Mouse (Mus musculus) forebrain, embryonic 12.5 days (tissue): Measurements from ENCODE around the gene B3gnt2. TPM values are rescaled to one million over a fixed set of nuclear protein-coding genes. Genes with fewer than 3 reads are reported as not detected.

Source experiments
- ATAC-seq: fragments of 200-750 bp; cut with Nextera tagmentation; 2 replicates; pipeline ENCODE4 v1.8.0; 2017; ENCODE audit warnings: moderate TSS enrichment; ENCODE audit not compliant: low FRiP score
- H3K27ac ChIP-seq: fragments of 300-500 bp; sonication (generic); 2 replicates; pipeline ENCODE4 v1.5.1; 2016; ENCODE audit warnings: mild to moderate bottlenecking
- H3K27me3 ChIP-seq: fragments of 300-500 bp; sonication (generic); 2 replicates; pipeline ENCODE4 v1.6.1; 2016; ENCODE audit warnings: mild to moderate bottlenecking
- H3K36me3 ChIP-seq: fragments of 300-500 bp; sonication (generic); replicated peaks from 2 replicates; pipeline ENCODE4 v1.6.1; 2016; ENCODE audit warnings: mild to moderate bottlenecking
- H3K4me1 ChIP-seq: fragments of 300-500 bp; sonication (generic); 2 replicates; pipeline ENCODE4 v1.6.1; 2016
- H3K4me2 ChIP-seq: fragments of 300-500 bp; sonication (generic); 2 replicates; pipeline ENCODE4 v1.6.1; 2016; ENCODE audit warnings: mild to moderate bottlenecking, moderate library complexity
- H3K4me3 ChIP-seq: fragments of 300-500 bp; sonication (generic); replicated peaks from 2 replicates; pipeline ENCODE4 v1.5.1; 2016; ENCODE audit warnings: mild to moderate bottlenecking
- H3K9ac ChIP-seq: fragments of 300-500 bp; sonication (generic); 2 replicates; pipeline ENCODE4 v1.6.1; 2016; ENCODE audit warnings: mild to moderate bottlenecking
- H3K9me3 ChIP-seq: fragments of 300-500 bp; sonication (generic); 2 replicates; pipeline ENCODE4 v1.6.1; 2016
- WGBS: fragments of 180-500 bp; shearing (Covaris S2); methylation state at CpG from one replicate; pipeline ENCODE4 v1.1.7; 2016; 5-methylcytosine and 5-hydroxymethylcytosine counted together
- polyA plus RNA-seq: library from polyadenylated mRNA; unstranded; fragments of >200 nt; fragmentation: Nextera tagmentation; extraction: Ambion mirVana; gene quantifications from 2 replicates; pipeline ENCODE4 v1.2.1, GENCODE M21; 2016

The B3gnt2 gene
- polyA plus RNA-seq, 1 experiment from 2014 or later = 3.5 TPM

DNA sequence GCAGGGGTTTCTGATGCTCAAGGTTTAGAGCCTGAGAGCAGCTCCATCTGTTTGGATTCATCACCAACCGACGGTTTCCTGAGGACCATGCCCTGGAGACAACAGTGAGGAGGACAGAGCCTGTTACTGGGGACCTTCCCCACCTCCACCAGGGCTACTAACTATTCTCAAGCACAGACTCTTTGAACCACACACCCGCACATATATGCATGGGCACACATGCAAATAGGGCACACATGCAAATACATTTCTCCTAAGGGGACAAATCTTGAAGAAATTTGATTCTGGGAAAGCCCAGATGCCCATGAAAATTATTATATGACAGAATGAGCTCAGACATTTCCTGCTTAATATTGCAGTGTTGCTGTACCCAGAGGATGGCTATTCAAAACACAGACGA is 95.3 kb downstream of the B3gnt2 start:
- H3K9ac ChIP-seq = no peak overlapping the region
- no peak for ATAC-seq
- H3K36me3 ChIP-seq = no peaks in the 10 kb centered on the region
- H3K4me2 ChIP-seq = no peak overlapping the region
- no peaks in the 10 kb centered on the region for H3K4me1 ChIP-seq
- H3K9me3 ChIP-seq = no peaks in the 10 kb centered on the region
- no peak overlapping the region for H3K27ac ChIP-seq
- 86% methylated on average over 4 of the region's 4 CpGs for WGBS
- H3K4me3 ChIP-seq = no peak overlapping the region
- H3K27me3 ChIP-seq = no peaks in the 10 kb centered on the region

DNA sequence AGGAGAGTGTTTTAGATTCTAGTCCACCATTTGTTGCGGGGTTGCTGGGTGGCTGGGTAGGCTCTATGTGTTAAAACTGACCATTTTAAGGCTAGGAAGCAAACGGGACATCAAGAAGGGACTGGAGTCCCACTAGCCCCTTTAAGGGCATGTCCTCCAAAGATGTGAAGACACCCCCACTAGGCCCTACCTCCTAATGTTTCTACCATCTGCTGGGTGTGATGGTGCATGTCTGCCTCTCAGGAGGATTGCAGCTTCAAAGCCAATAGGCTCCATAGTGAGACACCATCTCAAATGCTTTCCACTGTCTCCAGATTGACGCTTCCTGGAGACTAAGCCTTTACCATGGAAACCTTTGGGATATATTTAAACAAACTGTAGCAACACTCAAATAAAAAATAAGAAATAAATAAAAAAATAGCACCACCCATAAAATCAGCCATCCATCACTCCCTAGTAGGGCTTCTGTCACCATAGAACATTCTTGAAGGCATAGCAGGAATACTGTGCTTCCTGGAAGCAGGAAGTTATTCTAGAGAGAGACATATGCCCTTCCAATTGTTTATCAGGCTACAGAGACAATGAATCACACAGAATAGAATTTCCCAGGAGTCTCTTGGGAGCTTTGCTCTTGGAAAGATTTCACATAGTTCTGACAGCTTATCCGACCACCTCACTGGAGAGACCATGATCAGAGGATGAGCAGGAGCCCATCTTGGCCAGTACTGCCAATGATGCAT is 97.0 kb downstream of the B3gnt2 start:
- H3K4me3 ChIP-seq = no peak overlapping the region
- H3K27ac ChIP-seq = no peak overlapping the region
- H3K9me3 ChIP-seq = no peaks in the 10 kb centered on the region
- no peaks in the 10 kb centered on the region for H3K36me3 ChIP-seq
- H3K4me2 ChIP-seq = no peak overlapping the region
- no peaks in the 10 kb centered on the region for H3K4me1 ChIP-seq
- H3K9ac ChIP-seq = no peak overlapping the region
- 91% methylated on average over 4 of the region's 4 CpGs for WGBS
- H3K27me3 ChIP-seq = no peaks in the 10 kb centered on the region
- no peak for ATAC-seq

DNA sequence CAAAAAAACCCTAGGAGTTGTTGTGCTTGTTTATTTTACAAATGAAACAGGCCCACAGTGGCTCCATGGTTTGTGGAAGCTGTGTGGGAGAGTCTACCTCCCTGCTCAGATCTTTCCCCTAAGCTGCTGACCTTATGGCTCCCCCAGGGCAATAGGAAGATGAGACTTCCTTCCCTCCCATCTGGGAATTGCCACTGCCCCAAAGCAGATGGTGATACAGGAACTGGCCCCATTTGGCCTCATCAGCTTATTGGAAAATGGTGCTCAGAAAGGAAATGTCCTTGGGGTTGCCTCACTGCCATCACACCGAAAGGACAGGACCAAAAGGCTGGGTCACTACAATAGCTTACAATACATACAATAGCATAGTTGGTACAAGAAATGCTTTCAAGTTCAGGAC is 97.7 kb downstream of the B3gnt2 start:
- no peak for ATAC-seq
- H3K36me3 ChIP-seq = no peaks in the 10 kb centered on the region
- H3K4me3 ChIP-seq = no peak overlapping the region
- H3K27ac ChIP-seq = no peak overlapping the region
- no peak overlapping the region for H3K9ac ChIP-seq
- no peaks in the 10 kb centered on the region for H3K9me3 ChIP-seq
- WGBS = 57% methylated on average over 1 of the region's 1 CpGs
- no peak overlapping the region for H3K4me2 ChIP-seq
- no peaks in the 10 kb centered on the region for H3K4me1 ChIP-seq
- no peaks in the 10 kb centered on the region for H3K27me3 ChIP-seq

DNA sequence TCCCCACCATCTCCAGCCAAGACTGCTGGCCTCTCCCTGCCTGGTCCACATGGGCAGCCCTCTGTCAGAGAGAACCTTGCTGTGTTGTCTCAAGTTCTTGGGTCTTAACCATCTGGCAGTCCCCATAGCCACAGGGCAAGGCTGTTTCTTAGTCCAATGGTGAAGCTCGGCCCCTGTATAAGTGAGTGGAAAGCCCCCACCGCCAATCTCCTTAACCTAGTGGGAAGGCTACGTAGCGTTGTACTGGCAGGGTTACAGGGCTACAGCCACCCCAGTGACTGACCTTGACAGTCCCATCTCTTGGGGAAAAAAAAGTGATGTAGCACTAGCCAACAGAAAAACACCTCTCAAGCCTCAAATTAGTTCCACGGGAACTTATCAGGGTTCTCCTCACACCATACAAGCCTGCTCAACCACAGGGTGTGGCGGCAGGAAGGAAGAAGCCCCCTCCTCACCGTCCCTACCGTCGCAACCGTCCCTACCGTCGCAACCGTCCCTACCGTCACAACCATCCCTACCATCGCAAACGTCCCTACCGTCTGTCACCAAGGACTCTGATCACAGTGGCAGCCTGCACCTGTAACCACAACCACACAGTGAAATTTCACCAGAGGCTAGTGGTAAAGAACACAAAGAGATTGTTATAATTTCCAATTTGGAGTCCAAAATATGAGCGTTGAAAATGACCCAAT is 98.4 kb downstream of the B3gnt2 start:
- Histone ChIP-seq H3K9ac (no peak overlapping the region), H3K4me2 (no peak overlapping the region), H3K27me3 (no peaks in the 10 kb centered on the region), H3K36me3 (no peaks in the 10 kb centered on the region), H3K9me3 (no peaks in the 10 kb centered on the region), H3K27ac (no peak overlapping the region), H3K4me1 (no peaks in the 10 kb centered on the region), H3K4me3 (no peak overlapping the region)
- 88% methylated on average over 18 of the region's 18 CpGs for WGBS
- no peak for ATAC-seq

DNA sequence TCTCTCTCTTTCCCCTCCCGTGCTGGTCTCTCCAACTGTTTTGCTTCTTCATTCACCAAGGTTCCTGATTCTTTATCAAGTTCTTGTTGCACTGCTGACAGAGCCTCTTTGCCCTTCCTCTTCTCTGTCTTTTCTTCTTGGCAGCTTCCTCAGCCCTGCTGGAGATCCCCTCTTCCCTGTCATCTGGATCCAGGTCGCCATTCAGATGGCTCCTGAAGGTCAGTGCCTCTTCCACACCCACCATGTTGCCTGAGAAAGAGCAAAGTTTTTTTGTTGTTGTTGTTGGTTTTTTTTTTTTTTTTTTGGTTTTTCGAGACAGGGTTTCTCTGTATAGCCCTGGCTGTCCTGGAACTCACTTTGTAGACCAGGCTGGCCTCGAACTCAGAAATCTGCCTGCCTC is 101.0 kb downstream of the B3gnt2 start:
- Histone ChIP-seq H3K27ac (no peak overlapping the region), H3K9me3 (no peaks in the 10 kb centered on the region), H3K36me3 (no peaks in the 10 kb centered on the region), H3K9ac (no peak overlapping the region), H3K4me2 (no peak overlapping the region), H3K27me3 (no peaks in the 10 kb centered on the region), H3K4me3 (no peak overlapping the region), H3K4me1 (no peaks in the 10 kb centered on the region)
- no peak for ATAC-seq
- WGBS = 91% methylated on average over 3 of the region's 4 CpGs

DNA sequence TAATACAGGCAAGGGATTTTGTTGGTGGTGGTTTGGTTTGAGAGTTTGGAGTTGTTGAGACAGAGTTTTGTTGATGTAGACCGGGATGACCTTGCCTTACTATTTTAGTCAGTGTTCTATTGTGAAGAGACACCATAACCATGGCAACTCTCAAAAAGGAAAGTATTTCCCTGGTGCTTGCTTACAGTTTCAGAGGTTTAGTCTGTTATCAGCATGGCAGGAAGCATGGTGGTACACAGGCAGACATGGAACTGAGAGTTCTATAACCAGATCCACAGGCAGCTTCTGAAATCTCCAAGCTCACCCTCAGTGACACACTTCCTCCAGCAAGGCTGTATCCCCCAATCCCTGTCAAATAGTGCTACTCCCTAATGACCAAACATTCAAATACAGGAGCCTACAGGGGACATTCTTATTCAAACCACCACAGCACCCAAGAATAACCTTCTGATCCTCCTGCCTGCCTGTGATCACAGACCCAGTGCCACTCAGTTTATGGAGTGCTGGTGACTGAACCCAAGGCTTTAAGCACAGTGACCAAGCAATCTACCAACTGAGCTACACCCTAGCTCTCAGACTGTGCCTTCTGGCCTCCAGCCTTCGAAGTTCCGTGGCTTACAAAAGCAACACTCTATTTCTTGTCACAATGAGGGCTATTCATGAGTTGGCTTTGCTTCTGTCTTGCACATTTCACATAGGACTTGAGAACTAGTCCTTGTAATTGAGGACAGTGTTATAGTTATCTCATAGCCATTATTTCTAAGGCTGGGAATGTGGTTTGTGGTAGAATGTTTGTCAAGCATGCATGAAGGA is 104.4 kb downstream of the B3gnt2 start:
- 71% methylated on average over 3 of the region's 3 CpGs for WGBS

DNA sequence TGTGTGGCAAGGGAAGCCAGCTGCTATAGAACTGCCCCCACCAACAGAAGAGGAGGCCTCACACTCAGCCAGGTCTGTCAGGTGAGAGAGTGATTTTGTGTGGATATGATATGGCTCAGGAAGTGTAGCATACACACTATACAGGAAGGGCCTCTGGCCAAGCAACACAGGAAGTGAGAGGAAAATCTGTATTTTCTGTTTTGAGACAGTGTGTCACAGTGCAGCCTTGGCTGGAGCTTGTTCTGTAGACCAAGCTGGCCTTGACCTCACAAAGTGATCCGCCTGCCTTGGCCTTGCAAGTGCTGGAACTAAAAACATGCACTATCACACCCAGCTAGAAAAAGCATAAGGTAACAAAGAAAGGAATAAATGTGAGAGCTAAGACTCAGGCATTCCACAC is 105.6 kb downstream of the B3gnt2 start:
- H3K9me3 ChIP-seq = no peaks in the 10 kb centered on the region
- H3K27ac ChIP-seq = no peak overlapping the region
- ATAC-seq = no peak
- H3K36me3 ChIP-seq = no peaks in the 10 kb centered on the region
- H3K27me3 ChIP-seq = no peaks in the 10 kb centered on the region
- WGBS = 88% methylated on average over 1 of the region's 1 CpGs
- no peak overlapping the region for H3K4me3 ChIP-seq
- no peak overlapping the region for H3K9ac ChIP-seq
- H3K4me1 ChIP-seq = no peaks in the 10 kb centered on the region
- H3K4me2 ChIP-seq = no peak overlapping the region

More for the DNA sequence above, 104.4 kb downstream of the B3gnt2 start:
- Histone ChIP-seq H3K4me3 (no peak overlapping the region), H3K9me3 (no peaks in the 10 kb centered on the region), H3K4me2 (no peak overlapping the region), H3K4me1 (no peaks in the 10 kb centered on the region), H3K27ac (no peak overlapping the region), H3K27me3 (no peaks in the 10 kb centered on the region), H3K36me3 (no peaks in the 10 kb centered on the region), H3K9ac (no peak overlapping the region)
- no peak for ATAC-seq

DNA sequence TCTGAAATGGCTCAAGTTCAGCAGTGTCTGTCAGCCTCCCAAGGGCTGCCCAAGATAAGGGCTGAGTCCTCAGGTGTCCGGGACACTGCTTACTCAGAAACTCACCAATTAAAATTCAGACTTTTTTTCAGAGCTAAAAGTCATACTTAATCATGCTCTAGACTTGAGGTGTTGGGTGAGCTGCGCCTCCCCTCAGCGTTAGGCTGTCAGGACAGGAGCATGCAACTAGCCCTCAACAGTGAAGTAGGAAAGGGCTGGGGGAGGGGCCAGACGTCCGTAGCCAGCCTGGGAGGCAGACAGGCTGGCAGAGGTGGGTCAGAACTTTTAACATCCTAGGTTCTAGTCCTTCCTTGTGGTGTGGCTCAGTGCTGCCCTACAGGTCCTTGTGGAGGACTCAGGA is 108.2 kb downstream of the B3gnt2 start:
- Histone ChIP-seq H3K9me3 (no peaks in the 10 kb centered on the region), H3K27me3 (no peaks in the 10 kb centered on the region), H3K36me3 (no peaks in the 10 kb centered on the region), H3K4me3 (no peak overlapping the region), H3K4me2 (no peak overlapping the region), H3K4me1 (no peaks in the 10 kb centered on the region), H3K9ac (no peak overlapping the region), H3K27ac (no peak overlapping the region)
- WGBS = 53% methylated on average over 5 of the region's 5 CpGs
- ATAC-seq = no peak

DNA sequence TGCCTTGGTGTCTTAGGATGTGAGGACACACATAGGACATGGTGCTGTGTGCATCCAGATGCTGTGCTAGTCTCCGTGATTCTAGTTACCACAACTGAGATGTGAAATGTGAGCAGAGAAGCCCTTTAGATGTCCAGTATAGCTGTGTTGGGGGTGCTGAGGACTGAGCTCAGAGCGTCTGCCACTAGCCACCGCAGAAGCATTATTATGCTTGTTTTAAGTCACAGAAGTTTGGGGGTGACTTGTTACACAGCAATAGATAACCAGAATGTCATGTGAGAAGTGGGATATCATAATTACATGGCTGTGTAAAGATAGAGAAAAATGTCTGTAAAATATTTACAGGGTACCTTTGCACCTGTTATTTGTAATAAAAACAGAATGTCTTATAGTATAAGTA is 109.2 kb downstream of the B3gnt2 start:
- no peak for ATAC-seq
- Histone ChIP-seq H3K4me2 (no peak overlapping the region), H3K36me3 (no peaks in the 10 kb centered on the region), H3K9ac (no peak overlapping the region), H3K4me3 (no peak overlapping the region), H3K9me3 (no peaks in the 10 kb centered on the region), H3K4me1 (no peaks in the 10 kb centered on the region), H3K27me3 (no peaks in the 10 kb centered on the region), H3K27ac (no peak overlapping the region)
- WGBS = 86% methylated on average over 3 of the region's 3 CpGs

DNA sequence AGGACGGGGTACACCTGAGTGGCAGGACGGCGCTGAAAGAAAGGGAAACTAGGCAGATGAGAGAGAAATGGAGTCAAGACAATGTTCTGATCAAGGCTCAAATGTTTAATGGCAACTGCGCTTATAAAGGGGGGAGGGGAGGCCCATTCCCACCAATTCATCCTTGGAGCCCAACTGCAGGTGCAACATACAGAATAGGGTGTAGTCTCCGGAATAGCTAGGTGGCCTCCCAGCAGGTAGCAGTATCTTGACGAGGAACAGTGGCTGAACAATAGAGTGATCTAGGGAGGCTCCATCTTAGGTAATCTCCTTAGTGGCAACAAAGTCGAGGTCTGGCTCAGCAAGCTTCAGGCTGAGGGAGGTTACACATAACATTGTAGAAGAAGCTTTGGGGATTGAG is 113.4 kb downstream of the B3gnt2 start:
- Histone ChIP-seq H3K9ac (no peak overlapping the region), H3K27ac (no peak overlapping the region), H3K36me3 (no peaks in the 10 kb centered on the region), H3K4me2 (no peak overlapping the region), H3K27me3 (no peaks in the 10 kb centered on the region), H3K4me3 (no peak overlapping the region), H3K4me1 (peaks cover under 1% of the 10 kb centered on the region; the same call in 1 of the 2 replicates), H3K9me3 (no peaks in the 10 kb centered on the region)
- 72% methylated on average over 7 of the region's 7 CpGs for WGBS
- no peak for ATAC-seq

DNA sequence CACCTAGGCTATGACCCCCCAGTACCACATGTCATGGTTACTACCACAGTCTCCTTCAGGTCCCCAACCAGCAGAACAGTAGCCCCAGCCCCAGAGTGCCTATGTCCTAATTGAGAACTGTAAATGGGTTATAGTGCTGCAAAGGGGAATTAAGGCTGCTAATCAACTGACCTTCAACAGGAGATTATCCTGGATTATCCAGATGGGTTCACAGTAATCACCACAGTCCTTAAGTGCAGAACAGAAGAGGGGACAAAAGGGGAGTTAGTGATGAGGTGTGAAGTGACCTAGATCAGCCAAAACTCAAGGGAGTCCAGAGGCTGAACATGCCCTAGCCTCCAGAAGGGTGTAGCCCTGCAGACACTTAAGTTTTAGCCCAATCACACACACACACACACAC is 115.4 kb downstream of the B3gnt2 start:
- no peak overlapping the region for H3K27ac ChIP-seq
- H3K9me3 ChIP-seq = no peaks in the 10 kb centered on the region
- H3K4me3 ChIP-seq = no peak overlapping the region
- no peaks in the 10 kb centered on the region for H3K27me3 ChIP-seq
- no peaks in the 10 kb centered on the region for H3K36me3 ChIP-seq
- H3K4me2 ChIP-seq = no peak overlapping the region
- no peak overlapping the region for H3K9ac ChIP-seq
- no peak for ATAC-seq
- peaks cover 8% of the 10 kb centered on the region for H3K4me1 ChIP-seq

DNA sequence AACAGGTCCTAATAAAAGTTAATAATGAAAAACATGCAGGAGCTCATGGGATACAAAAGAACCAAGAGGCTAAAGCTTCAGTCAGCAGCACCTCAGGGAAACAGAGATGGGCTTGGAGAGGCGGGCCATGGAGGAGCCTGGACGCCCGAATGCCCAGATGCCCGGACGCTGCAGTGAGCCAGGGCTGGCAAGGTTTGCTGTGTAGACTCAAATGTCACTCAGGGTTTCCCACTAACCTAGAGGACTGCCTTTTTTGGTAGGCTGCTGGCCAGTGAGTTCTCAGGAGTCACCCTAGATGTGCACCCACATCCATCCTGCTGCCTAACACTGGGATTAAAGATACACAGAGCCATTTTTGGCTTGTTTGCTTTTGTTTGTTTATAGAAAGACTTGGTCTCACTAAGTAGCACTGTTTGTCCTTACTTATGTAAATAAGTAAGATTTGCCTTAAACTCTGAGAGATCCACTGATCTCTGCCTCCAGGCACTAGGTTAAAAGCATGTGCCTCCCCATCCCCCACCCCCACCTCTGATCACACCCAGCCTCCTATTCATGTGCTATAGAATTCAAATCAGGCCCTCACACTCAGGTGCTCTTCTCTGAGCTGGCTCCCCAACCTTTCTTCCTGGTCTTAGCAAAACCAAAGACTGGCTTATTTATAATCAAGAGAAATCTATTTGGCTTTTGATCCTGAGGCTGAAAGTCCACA is 117.0 kb downstream of the B3gnt2 start:
- Histone ChIP-seq H3K4me3 (no peak overlapping the region), H3K4me2 (no peak overlapping the region), H3K27me3 (no peaks in the 10 kb centered on the region), H3K9me3 (no peaks in the 10 kb centered on the region), H3K4me1 (peaks cover 8% of the 10 kb centered on the region), H3K36me3 (no peaks in the 10 kb centered on the region), H3K27ac (no peak overlapping the region), H3K9ac (no peak overlapping the region)
- 89% methylated on average over 5 of the region's 5 CpGs for WGBS
- no peak for ATAC-seq
